Mouse (Mus musculus): ENCODE measurements around the gene Nrxn2. TPM values are rescaled to one million over a fixed set of nuclear protein-coding genes. Genes with fewer than 3 reads are reported as not detected.
A peak's percentile ranks its signal among the peaks of the same experiment; 100 is the strongest.

The Nrxn2 gene
- polyA plus RNA-seq, 1 experiment, result 6.4 TPM

- peak overlapping the region; percentile 45 for H3K27ac ChIP-seq (ENCODE audit: insufficient read depth, low read depth, low read length)
- H3K27me3 ChIP-seq (replicated peaks; ENCODE audit: control insufficient read depth, insufficient read depth, low read length), result no peaks in the 10 kb centered on the region
- no peaks in the 10 kb centered on the region for H3K4me1 ChIP-seq (ENCODE audit: control insufficient read depth, insufficient read depth, low read length)
- no peaks in the 10 kb centered on the region for H3K36me3 ChIP-seq (ENCODE audit: control insufficient read depth, insufficient read depth, low read length)
- H3K4me3 ChIP-seq (ENCODE audit: insufficient read depth, low read depth, low read length), result peak overlapping the region; percentile 62
- DNase-seq, result peak; percentile 17
- 65% methylated on average over 4 of the region's 4 CpGs for WGBS
- TF ChIP-seq POLR2A (IDR thresholded peaks at IDR 0.05; ENCODE audit: low read depth, low read length) (no peak), CTCF (conservative IDR thresholded peaks at IDR 0.05; ENCODE audit: insufficient read depth, insufficient read length, low read depth, low read length) (no peak)
Observed at GRCm38 (mm10) chr19:6539592-6539991, 121.1 kb downstream of the Nrxn2 start.

DNA sequence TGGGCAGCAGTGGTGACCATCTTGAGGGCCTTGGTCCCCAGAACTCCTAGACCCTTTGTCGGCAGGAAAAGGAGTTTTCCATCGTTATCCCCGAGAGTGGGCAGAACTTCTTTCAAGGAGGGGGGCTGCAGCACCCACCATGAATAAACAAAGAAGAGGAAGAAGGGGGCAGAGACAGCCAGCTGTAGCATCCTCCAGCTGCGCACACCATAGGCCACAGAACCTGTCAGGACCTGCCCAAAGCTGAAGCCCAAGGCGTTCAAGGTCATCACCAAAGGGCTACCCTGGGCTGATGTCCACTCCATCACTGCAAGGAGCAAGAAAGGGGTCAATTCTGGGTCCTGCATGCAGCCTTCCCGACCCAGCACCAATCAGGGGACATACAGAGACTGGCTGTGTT is 121.7 kb downstream of the Nrxn2 start:
- no peaks in the 10 kb centered on the region for H3K36me3 ChIP-seq (ENCODE audit: control insufficient read depth, insufficient read depth, low read length)
- no peak for DNase-seq
- TF ChIP-seq POLR2A (IDR thresholded peaks at IDR 0.05; ENCODE audit: low read depth, low read length) (no peak), CTCF (conservative IDR thresholded peaks at IDR 0.05; ENCODE audit: insufficient read depth, insufficient read length, low read depth, low read length) (no peak)
- peak overlapping the region; percentile 62 for H3K4me3 ChIP-seq (ENCODE audit: insufficient read depth, low read depth, low read length)
- peak overlapping the region; percentile 86 for H3K27ac ChIP-seq (ENCODE audit: insufficient read depth, low read depth, low read length)
- 54% methylated on average over 6 of the region's 6 CpGs for WGBS
- H3K27me3 ChIP-seq (replicated peaks; ENCODE audit: control insufficient read depth, insufficient read depth, low read length), result no peaks in the 10 kb centered on the region
- peaks cover under 1% of the 10 kb centered on the region; the same call in 1 of the 2 replicates for H3K4me1 ChIP-seq (ENCODE audit: control insufficient read depth, insufficient read depth, low read length)

DNA sequence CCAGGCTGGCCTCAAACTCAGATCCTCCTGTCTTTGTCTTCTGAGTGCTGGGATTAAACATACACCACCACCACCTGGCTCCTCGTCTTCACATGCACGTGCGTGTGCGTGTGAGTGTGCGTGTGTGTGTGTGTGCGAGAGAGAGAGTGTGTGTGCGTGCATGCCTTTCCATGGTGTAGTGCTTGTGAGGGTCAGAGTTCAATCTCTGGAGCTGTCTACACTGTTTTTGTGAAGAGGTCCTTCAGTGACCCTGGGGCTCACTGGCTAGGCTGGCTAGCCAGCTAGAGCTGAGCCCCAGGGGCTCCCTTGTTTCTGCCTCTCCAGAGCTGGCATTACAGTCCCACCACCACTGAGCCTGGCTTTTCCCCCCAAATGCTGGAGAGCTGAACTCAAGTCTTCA is 123.0 kb downstream of the Nrxn2 start:
- H3K27ac ChIP-seq (ENCODE audit: insufficient read depth, low read depth, low read length), result peak overlapping the region; percentile 86
- H3K4me3 ChIP-seq (ENCODE audit: insufficient read depth, low read depth, low read length), result peak overlapping the region; percentile 62
- peaks cover 10% of the 10 kb centered on the region for H3K4me1 ChIP-seq (ENCODE audit: control insufficient read depth, insufficient read depth, low read length)
- DNase-seq, result peak; percentile 57
- TF ChIP-seq CTCF (conservative IDR thresholded peaks at IDR 0.05; ENCODE audit: insufficient read depth, insufficient read length, low read depth, low read length) (no peak), POLR2A (IDR thresholded peaks at IDR 0.05; ENCODE audit: low read depth, low read length) (peak; percentile 5)
- H3K27me3 ChIP-seq (replicated peaks; ENCODE audit: control insufficient read depth, insufficient read depth, low read length), result no peaks in the 10 kb centered on the region
- no peaks in the 10 kb centered on the region for H3K36me3 ChIP-seq (ENCODE audit: control insufficient read depth, insufficient read depth, low read length)
- WGBS, result 72% methylated on average over 7 of the region's 7 CpGs

DNA sequence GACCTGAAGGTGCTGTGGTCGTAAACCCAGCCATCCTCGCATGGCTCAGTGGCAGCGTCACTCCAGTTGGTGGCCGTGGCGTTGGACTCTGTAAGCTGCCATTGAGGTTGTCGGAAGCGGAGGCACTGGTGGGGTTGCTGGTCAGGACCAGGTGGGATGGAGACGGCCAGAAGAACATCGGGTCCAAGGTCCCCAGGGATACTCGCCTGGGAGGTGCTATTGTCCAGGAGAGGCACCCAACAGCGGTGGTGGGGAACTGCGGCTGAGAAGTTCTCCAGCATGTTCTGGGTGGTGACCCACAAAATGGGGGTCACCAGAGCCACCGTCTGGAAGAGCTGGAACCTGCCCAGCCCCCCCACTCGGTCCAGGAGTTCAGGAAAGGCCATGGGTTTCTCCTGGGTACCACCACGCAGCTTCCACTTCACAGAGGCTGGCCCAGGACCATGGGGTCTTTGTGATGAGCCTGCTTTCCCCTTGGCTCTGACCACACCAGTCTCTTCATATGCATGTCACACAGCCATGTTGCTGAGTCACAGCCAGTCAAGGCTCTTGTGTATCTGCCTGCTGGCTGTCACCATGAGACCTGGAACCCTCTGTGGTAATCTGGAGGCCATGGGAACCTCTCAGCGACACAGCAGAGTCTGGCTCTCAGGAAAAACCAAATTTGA is 124.0 kb downstream of the Nrxn2 start, which contains the start of gene Slc22a12:
Slc22a12 (minus strand) TSS at position 666 of the 668 bp plus-strand sequence.
- TF ChIP-seq CTCF (conservative IDR thresholded peaks at IDR 0.05; ENCODE audit: insufficient read depth, insufficient read length, low read depth, low read length) (no peak), POLR2A (IDR thresholded peaks at IDR 0.05; ENCODE audit: low read depth, low read length) (peak; percentile 3)
- no peaks in the 10 kb centered on the region for H3K27me3 ChIP-seq (replicated peaks; ENCODE audit: control insufficient read depth, insufficient read depth, low read length)
- H3K27ac ChIP-seq (ENCODE audit: insufficient read depth, low read depth, low read length), result peak within 1 kb of the TSS; percentile 86
- H3K4me1 ChIP-seq (ENCODE audit: control insufficient read depth, insufficient read depth, low read length), result peaks cover 20% of the 10 kb centered on the region
- peak; percentile 57 for DNase-seq
- 52% methylated on average over 16 of the region's 16 CpGs for WGBS
- no peaks in the 10 kb centered on the region for H3K36me3 ChIP-seq (ENCODE audit: control insufficient read depth, insufficient read depth, low read length)
- H3K4me3 ChIP-seq (ENCODE audit: insufficient read depth, low read depth, low read length), result peak within 1 kb of the TSS; percentile 62

DNA sequence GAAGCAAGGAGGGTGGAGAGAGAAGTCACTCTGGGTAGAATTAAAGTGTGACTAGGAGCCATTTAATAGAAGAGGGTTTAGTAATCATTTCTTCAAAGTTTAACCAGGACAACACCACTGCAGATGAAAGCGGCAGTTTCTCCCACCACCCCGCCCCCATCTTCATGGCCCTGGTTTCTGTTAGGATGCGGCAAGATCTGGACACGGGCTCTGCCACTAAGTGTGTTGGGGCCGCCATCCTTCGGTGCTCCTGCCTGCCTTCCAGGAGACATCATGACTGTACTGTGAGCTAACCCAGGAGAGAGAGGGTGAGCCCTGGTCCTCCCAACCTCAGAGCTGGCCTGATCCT is 124.5 kb downstream of the Nrxn2 start:
- Histone ChIP-seq H3K4me1 (ENCODE audit: control insufficient read depth, insufficient read depth, low read length) (peaks cover 25% of the 10 kb centered on the region), H3K27ac (ENCODE audit: insufficient read depth, low read depth, low read length) (peak overlapping the region; percentile 86)
- WGBS, result 60% methylated on average over 6 of the region's 6 CpGs

DNA sequence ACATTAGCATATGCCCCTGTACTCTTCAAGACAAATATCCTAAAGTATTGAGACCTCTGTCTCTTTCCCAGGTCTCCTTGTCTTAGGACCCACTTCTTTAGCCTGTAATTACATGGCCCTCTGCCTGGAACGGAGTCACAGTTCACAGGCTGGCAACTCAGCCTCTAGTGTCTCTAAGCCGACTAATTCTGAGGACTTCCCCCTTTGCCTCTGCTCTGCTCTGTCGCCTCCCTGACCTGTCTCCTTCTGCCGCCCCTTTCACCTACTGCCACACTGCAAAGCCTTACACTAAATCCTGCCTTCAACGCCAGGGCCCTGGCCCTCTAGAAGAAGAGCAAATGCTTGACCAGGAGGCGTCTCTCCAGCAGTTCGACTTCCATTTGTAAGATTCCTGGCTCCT is 125.0 kb downstream of the Nrxn2 start:
- Histone ChIP-seq H3K27me3 (replicated peaks; ENCODE audit: control insufficient read depth, insufficient read depth, low read length) (no peaks in the 10 kb centered on the region), H3K4me3 (ENCODE audit: insufficient read depth, low read depth, low read length) (peak overlapping the region; percentile 10), H3K36me3 (ENCODE audit: control insufficient read depth, insufficient read depth, low read length) (no peaks in the 10 kb centered on the region), H3K27ac (ENCODE audit: insufficient read depth, low read depth, low read length) (peak overlapping the region; percentile 85), H3K4me1 (ENCODE audit: control insufficient read depth, insufficient read depth, low read length) (peaks cover 29% of the 10 kb centered on the region)
- 28% methylated on average over 7 of the region's 7 CpGs for WGBS
- TF ChIP-seq POLR2A (IDR thresholded peaks at IDR 0.05; ENCODE audit: low read depth, low read length) (no peak), CTCF (conservative IDR thresholded peaks at IDR 0.05; ENCODE audit: insufficient read depth, insufficient read length, low read depth, low read length) (no peak)
- DNase-seq, result peak; percentile 66

More for the DNA sequence above, 124.5 kb downstream of the Nrxn2 start:
- DNase-seq, result peak; percentile 83
- no peaks in the 10 kb centered on the region for H3K27me3 ChIP-seq (replicated peaks; ENCODE audit: control insufficient read depth, insufficient read depth, low read length)
- TF ChIP-seq POLR2A (IDR thresholded peaks at IDR 0.05; ENCODE audit: low read depth, low read length) (no peak), CTCF (conservative IDR thresholded peaks at IDR 0.05; ENCODE audit: insufficient read depth, insufficient read length, low read depth, low read length) (no peak)
- no peaks in the 10 kb centered on the region for H3K36me3 ChIP-seq (ENCODE audit: control insufficient read depth, insufficient read depth, low read length)
- peak overlapping the region; percentile 62 for H3K4me3 ChIP-seq (ENCODE audit: insufficient read depth, low read depth, low read length)

- TF ChIP-seq CTCF (conservative IDR thresholded peaks at IDR 0.05; ENCODE audit: insufficient read depth, insufficient read length, low read depth, low read length) (no peak), POLR2A (IDR thresholded peaks at IDR 0.05; ENCODE audit: low read depth, low read length) (no peak)
- 81% methylated on average over 13 of the region's 13 CpGs for WGBS
Observed at GRCm38 (mm10) chr19:6544712-6545111, 126.2 kb downstream of the Nrxn2 start.

More at GRCm38 (mm10) chr19:6544712-6545111, 126.2 kb downstream of the Nrxn2 start:
- Histone ChIP-seq H3K36me3 (ENCODE audit: control insufficient read depth, insufficient read depth, low read length) (no peaks in the 10 kb centered on the region), H3K4me3 (ENCODE audit: insufficient read depth, low read depth, low read length) (no peak overlapping the region), H3K27ac (ENCODE audit: insufficient read depth, low read depth, low read length) (peak overlapping the region; percentile 85), H3K27me3 (replicated peaks; ENCODE audit: control insufficient read depth, insufficient read depth, low read length) (no peaks in the 10 kb centered on the region), H3K4me1 (ENCODE audit: control insufficient read depth, insufficient read depth, low read length) (peaks cover 39% of the 10 kb centered on the region)
- peak; percentile 37 for DNase-seq
